Mouse (Mus musculus) limb, embryonic 13.5 days (tissue): ENCODE measurements around the gene Cd79a. TPM values are rescaled to one million over a fixed set of nuclear protein-coding genes. Genes with fewer than 3 reads are reported as not detected.
"Not testable (repeated sequence)": the region's sequence is repeated elsewhere in the genome, so short reads cannot be mapped to it uniquely, and the experiment has no call there.

ENCODE experiments used
- ATAC-seq: fragments of 200-750 bp; cut with Nextera tagmentation; 2 replicates; pipeline ENCODE4 v1.8.0; 2017; ENCODE audit warnings: low read depth, moderate number of reproducible peaks, moderate TSS enrichment; ENCODE audit not compliant: low FRiP score
- H3K27ac ChIP-seq: fragments of 300-500 bp; sonication (generic); 2 replicates; pipeline ENCODE4 v1.5.1; 2015; ENCODE audit warnings: inconsistent platforms, mild to moderate bottlenecking, moderate library complexity
- H3K27me3 ChIP-seq: fragments of 300-500 bp; sonication (generic); 2 replicates; pipeline ENCODE4 v1.6.1; 2015; ENCODE audit warnings: mild to moderate bottlenecking, inconsistent platforms
- H3K36me3 ChIP-seq: fragments of 300-500 bp; sonication (generic); 2 replicates; pipeline ENCODE4 v1.6.1; 2015; ENCODE audit warnings: inconsistent platforms, mild to moderate bottlenecking, moderate library complexity
- H3K4me1 ChIP-seq: fragments of 300-500 bp; sonication (generic); 2 replicates; pipeline ENCODE4 v1.6.1; 2015; ENCODE audit warnings: inconsistent platforms
- H3K4me2 ChIP-seq: fragments of 300-500 bp; sonication (generic); replicated peaks from 2 replicates; pipeline ENCODE4 v1.6.1; 2015; ENCODE audit warnings: inconsistent platforms, mild to moderate bottlenecking, moderate library complexity
- H3K4me3 ChIP-seq: fragments of 300-500 bp; sonication (generic); 2 replicates; pipeline ENCODE4 v1.5.1; 2015; ENCODE audit warnings: moderate library complexity, mild to moderate bottlenecking, inconsistent platforms
- H3K9ac ChIP-seq: fragments of 300-500 bp; sonication (generic); 2 replicates; pipeline ENCODE4 v1.6.1; 2015; ENCODE audit warnings: mild to moderate bottlenecking, inconsistent platforms
- H3K9me3 ChIP-seq: fragments of 300-500 bp; sonication (generic); 2 replicates; pipeline ENCODE4 v1.6.1; 2016; ENCODE audit warnings: inconsistent platforms
- WGBS: fragments of 180-500 bp; shearing (Covaris S2); methylation state at CpG from one replicate; pipeline ENCODE4 v1.1.7; 2015; 5-methylcytosine and 5-hydroxymethylcytosine counted together
- polyA plus RNA-seq: library from polyadenylated mRNA; unstranded; fragments of >200 nt; fragmentation: Nextera tagmentation; extraction: Ambion mirVana; gene quantifications from 2 replicates; pipeline ENCODE4 v1.2.1, GENCODE M21; 2015

Cd79a gene
- polyA plus RNA-seq, 1 experiment from 2014 or later, result 0.45 TPM

- 78% methylated on average over 6 of the region's 6 CpGs for WGBS
These were observed 7.6 kb upstream of the Cd79a start for GRCm38 (mm10) chr7:24889431-24890220.

GRCm38 (mm10) chr7:24890281-24891216 is 6.6 kb upstream of the Cd79a start:
- H3K4me1 ChIP-seq, result peaks cover 24% of the 10 kb centered on the region
- ATAC-seq, result peak; percentile 62
- no peak overlapping the region for H3K4me3 ChIP-seq
- H3K9ac ChIP-seq, result no peak overlapping the region
- peaks cover 52% of the 10 kb centered on the region for H3K36me3 ChIP-seq
- H3K4me2 ChIP-seq, result no peak overlapping the region
- no peak overlapping the region; the same call in 1 of the 2 replicates for H3K27ac ChIP-seq
- WGBS, result 29% methylated on average over 10 of the region's 10 CpGs
- no peaks in the 10 kb centered on the region for H3K27me3 ChIP-seq
- no peaks in the 10 kb centered on the region for H3K9me3 ChIP-seq

More at GRCm38 (mm10) chr7:24889431-24890220, 7.6 kb upstream of the Cd79a start:
- peak overlapping the region; percentile 28; the same call in 1 of the 2 replicates for H3K27ac ChIP-seq
- peaks cover 28% of the 10 kb centered on the region for H3K4me1 ChIP-seq
- no peak overlapping the region for H3K4me2 ChIP-seq
- ATAC-seq, result peak; percentile 13; the same call in 1 of the 2 replicates
- no peak overlapping the region for H3K4me3 ChIP-seq
- no peaks in the 10 kb centered on the region for H3K9me3 ChIP-seq
- H3K27me3 ChIP-seq, result no peaks in the 10 kb centered on the region
- H3K9ac ChIP-seq, result 0 out of 2 replicates have a peak overlapping the region, but pooled peaks have one; percentile 14
- peaks cover 54% of the 10 kb centered on the region for H3K36me3 ChIP-seq

- no peak overlapping the region for H3K4me2 ChIP-seq
- H3K4me3 ChIP-seq, result no peak overlapping the region
- H3K36me3 ChIP-seq, result peaks cover 43% of the 10 kb centered on the region
- H3K9me3 ChIP-seq, result no peaks in the 10 kb centered on the region
- ATAC-seq, result no peak
- no peak overlapping the region for H3K9ac ChIP-seq
- H3K27me3 ChIP-seq, result no peaks in the 10 kb centered on the region
- peaks cover 15% of the 10 kb centered on the region for H3K4me1 ChIP-seq
- WGBS, result 56% methylated on average over 3 of the region's 3 CpGs
- no peak overlapping the region for H3K27ac ChIP-seq
These were observed 5.7 kb upstream of the Cd79a start for GRCm38 (mm10) chr7:24891241-24892124.

- no peak overlapping the region for H3K4me3 ChIP-seq
- no peak overlapping the region for H3K9ac ChIP-seq
- no peak for ATAC-seq
- H3K4me1 ChIP-seq, result peaks cover 8% of the 10 kb centered on the region
- WGBS, result 73% methylated on average over 2 of the region's 2 CpGs
- no peaks in the 10 kb centered on the region for H3K27me3 ChIP-seq
- H3K36me3 ChIP-seq, result peaks cover 36% of the 10 kb centered on the region
- H3K9me3 ChIP-seq, result no peaks in the 10 kb centered on the region
- no peak overlapping the region for H3K27ac ChIP-seq
- no peak overlapping the region for H3K4me2 ChIP-seq
These were observed 5.0 kb upstream of the Cd79a start for GRCm38 (mm10) chr7:24892125-24892583.

- not testable (repeated sequence) for H3K9ac ChIP-seq, H3K4me2 ChIP-seq, H3K36me3 ChIP-seq, ATAC-seq, H3K4me1 ChIP-seq, H3K4me3 ChIP-seq, H3K9me3 ChIP-seq, H3K27me3 ChIP-seq, H3K27ac ChIP-seq
- WGBS, result 80% methylated on average over 2 of the region's 2 CpGs
These were observed 1.4 kb upstream of the Cd79a start for GRCm38 (mm10) chr7:24895749-24896148.

GRCm38 (mm10) chr7:24896269-24896668 is 912 bp upstream of the Cd79a start:
- no peak overlapping the region for H3K4me3 ChIP-seq
- no peak overlapping the region for H3K4me2 ChIP-seq
- no peaks in the 10 kb centered on the region for H3K4me1 ChIP-seq
- H3K9me3 ChIP-seq, result no peaks in the 10 kb centered on the region
- ATAC-seq, result no peak
- no peaks in the 10 kb centered on the region for H3K36me3 ChIP-seq
- no peak overlapping the region for H3K27ac ChIP-seq
- H3K27me3 ChIP-seq, result no peaks in the 10 kb centered on the region
- H3K9ac ChIP-seq, result no peak overlapping the region
- WGBS, result 84% methylated on average over 8 of the region's 8 CpGs

GRCm38 (mm10) chr7:24897959-24898358 is 778 bp downstream of the Cd79a start:
- H3K27ac ChIP-seq, result no peak overlapping the region
- ATAC-seq, result no peak
- no peaks in the 10 kb centered on the region for H3K27me3 ChIP-seq
- H3K4me2 ChIP-seq, result no peak overlapping the region
- H3K4me3 ChIP-seq, result no peak overlapping the region
- H3K9me3 ChIP-seq, result no peaks in the 10 kb centered on the region
- H3K9ac ChIP-seq, result no peak overlapping the region
- 78% methylated on average over 5 of the region's 5 CpGs for WGBS
- no peaks in the 10 kb centered on the region for H3K36me3 ChIP-seq
- peaks cover 9% of the 10 kb centered on the region for H3K4me1 ChIP-seq

GRCm38 (mm10) chr7:24901114-24901513 is 3.9 kb downstream of the Cd79a start:
- 76% methylated on average over 6 of the region's 6 CpGs for WGBS
- Histone ChIP-seq H3K4me2 (no peak overlapping the region), H3K27me3 (no peaks in the 10 kb centered on the region), H3K9ac (no peak overlapping the region), H3K4me3 (no peak overlapping the region), H3K4me1 (peaks cover 30% of the 10 kb centered on the region), H3K9me3 (no peaks in the 10 kb centered on the region), H3K36me3 (no peaks in the 10 kb centered on the region), H3K27ac (no peak overlapping the region)
- no peak for ATAC-seq

GRCm38 (mm10) chr7:24901842-24902241 is 4.7 kb downstream of the Cd79a start:
- Histone ChIP-seq H3K4me3 (peak overlapping the region; percentile 81), H3K9me3 (no peaks in the 10 kb centered on the region), H3K4me1 (peaks cover 37% of the 10 kb centered on the region), H3K36me3 (no peaks in the 10 kb centered on the region), H3K27ac (no peak overlapping the region; the same call in 1 of the 2 replicates), H3K27me3 (no peaks in the 10 kb centered on the region), H3K4me2 (peak overlapping the region; percentile 90), H3K9ac (no peak overlapping the region)
- WGBS, result 70% methylated on average over 1 of the region's 1 CpGs
- no peak for ATAC-seq

GRCm38 (mm10) chr7:24902264-24902629 is 5.1 kb downstream of the Cd79a start:
- no peaks in the 10 kb centered on the region for H3K36me3 ChIP-seq
- H3K4me2 ChIP-seq, result peak overlapping the region; percentile 90
- no peaks in the 10 kb centered on the region for H3K27me3 ChIP-seq
- 53% methylated on average over 2 of the region's 2 CpGs for WGBS
- peak overlapping the region; percentile 85 for H3K9ac ChIP-seq
- H3K9me3 ChIP-seq, result no peaks in the 10 kb centered on the region
- H3K4me1 ChIP-seq, result peaks cover 41% of the 10 kb centered on the region
- H3K4me3 ChIP-seq, result peak overlapping the region; percentile 81
- ATAC-seq, result no peak
- peak overlapping the region; percentile 84 for H3K27ac ChIP-seq

- ATAC-seq, result no peak
- 8% methylated on average over 46 of the region's 68 CpGs for WGBS
- H3K4me3 ChIP-seq, result peak within 1 kb of the TSS; percentile 81
- peaks cover 47% of the 10 kb centered on the region for H3K4me1 ChIP-seq
- no peaks in the 10 kb centered on the region; the same call in 1 of the 2 replicates for H3K36me3 ChIP-seq
- H3K9me3 ChIP-seq, result no peaks in the 10 kb centered on the region
- no peaks in the 10 kb centered on the region for H3K27me3 ChIP-seq
- H3K9ac ChIP-seq, result peak within 1 kb of the TSS; percentile 85
- H3K4me2 ChIP-seq, result peak within 1 kb of the TSS; percentile 90
- H3K27ac ChIP-seq, result peak within 1 kb of the TSS; percentile 84
These were observed 5.7 kb downstream of the Cd79a start, which contains the start of gene Arhgef1 for GRCm38 (mm10) chr7:24902630-24903443. Gene Arhgef1, plus strand, starts transcription at chr7:24902912.
